Mouse (Mus musculus) myocyte (in vitro differentiated cells): ENCODE results near the gene Gm29427. TPM values are rescaled to one million over a fixed set of nuclear protein-coding genes. Genes with fewer than 3 reads are reported as not detected.

Experiments
- H3K27me3 ChIP-seq: one replicate; pipeline ENCODE4 v1.6.1; 2011; ENCODE audit not compliant: control insufficient read depth, insufficient read depth, insufficient read length
- H3K36me3 ChIP-seq: one replicate; pipeline ENCODE4 v1.6.1; 2011; ENCODE audit not compliant: control insufficient read depth, insufficient read depth
- H3K4me2 ChIP-seq: one replicate; pipeline ENCODE4 v1.6.1; 2011; ENCODE audit warnings: low read depth, control low read depth
- H3K4me3 ChIP-seq: one replicate; pipeline ENCODE4 v1.5.1; 2011; ENCODE audit warnings: mild to moderate bottlenecking, control low read depth, moderate library complexity
- H3K79me2 ChIP-seq: one replicate; pipeline ENCODE4 v1.6.1; 2011; ENCODE audit not compliant: control insufficient read depth, insufficient read depth
- H3ac ChIP-seq: one replicate; pipeline ENCODE4 v1.6.1; 2011; ENCODE audit not compliant: control insufficient read depth, insufficient read length
- CEBPB ChIP-seq: IDR thresholded peaks from 2 replicates; pipeline ENCODE4 v1.6.1; 2011; ENCODE audit warnings: mild to moderate bottlenecking, moderate library complexity; ENCODE audit not compliant: poor library complexity, insufficient read depth, severe bottlenecking
- E2F4 ChIP-seq: IDR thresholded peaks from one replicate; pipeline ENCODE4 v1.6.1; 2011; ENCODE audit warnings: mild to moderate bottlenecking, control low read depth, moderate library complexity; ENCODE audit not compliant: insufficient read depth
- MAX ChIP-seq: IDR thresholded peaks from one replicate; pipeline ENCODE4 v1.6.1; 2011; ENCODE audit warnings: low read depth, mild to moderate bottlenecking, control low read depth
- MYOD1 ChIP-seq, 3 experiments: IDR thresholded peaks; one replicate each; pipeline ENCODE4 v1.6.1; 2011; ENCODE audit warnings: control low read depth in 2 of 3, low read depth in 2 of 3, mild to moderate bottlenecking in 2 of 3, moderate library complexity in 1 of 3; ENCODE audit not compliant: insufficient read length in 2 of 3, control insufficient read depth in 1 of 3
- MYOG ChIP-seq, 3 experiments: IDR thresholded peaks; one replicate each; pipeline ENCODE4 v1.6.1; 2011; ENCODE audit warnings: control low read depth in 2 of 3, low read depth in 2 of 3, mild to moderate bottlenecking in 2 of 3; ENCODE audit not compliant: insufficient read length in 2 of 3, control insufficient read depth in 1 of 3, insufficient read depth in 1 of 3
- POLR2A ChIP-seq: IDR thresholded peaks from one replicate; pipeline ENCODE4 v1.6.1; 2011; ENCODE audit warnings: low read depth, mild to moderate bottlenecking, control low read depth, moderate library complexity; ENCODE audit not compliant: insufficient read length
- POLR2AphosphoS2 ChIP-seq: IDR thresholded peaks from one replicate; pipeline ENCODE4 v1.6.1; 2011; ENCODE audit warnings: low read depth, control low read depth; ENCODE audit not compliant: insufficient read length
- REST ChIP-seq: IDR thresholded peaks from one replicate; pipeline ENCODE4 v1.6.1; 2011; ENCODE audit warnings: mild to moderate bottlenecking, control low read depth, moderate library complexity; ENCODE audit not compliant: insufficient read depth, insufficient read length
- SRF ChIP-seq: IDR thresholded peaks from one replicate; pipeline ENCODE4 v1.6.1; 2011; ENCODE audit warnings: low read depth; ENCODE audit not compliant: control insufficient read depth, insufficient read length
- TCF12 ChIP-seq: IDR thresholded peaks from one replicate; pipeline ENCODE4 v1.6.1; 2011; ENCODE audit warnings: mild to moderate bottlenecking, control low read depth; ENCODE audit not compliant: poor library complexity, insufficient read depth, severe bottlenecking
- TCF3 ChIP-seq: IDR thresholded peaks from one replicate; pipeline ENCODE4 v1.6.1; 2011; ENCODE audit warnings: low read depth, control low read depth; ENCODE audit not compliant: insufficient read length
- USF1 ChIP-seq: IDR thresholded peaks from one replicate; pipeline ENCODE4 v1.6.1; 2011; ENCODE audit warnings: low read depth, mild to moderate bottlenecking, control low read depth, moderate library complexity
- polyA plus RNA-seq: library from polyadenylated mRNA; unstranded; fragments of >200 nt; fragmentation: generic; extraction: Trizol; gene quantifications from one replicate; pipeline ENCODE4 v1.2.1, GENCODE M21; 2012; ENCODE audit warnings: missing spikeins

Gm29427 gene
- polyA plus RNA-seq, 1 experiment = not detected

- Histone ChIP-seq H3K4me3 (peak overlapping the region; percentile 99), H3ac (peak overlapping the region; percentile 81), H3K79me2 (peaks cover 42% of the 10 kb centered on the region), H3K27me3 (no peaks in the 10 kb centered on the region), H3K36me3 (peaks cover 10% of the 10 kb centered on the region), H3K4me2 (peak overlapping the region; percentile 94)
- TF ChIP-seq E2F4 (no peak), TCF3 (no peak), MYOD1 (IDR thresholded peaks at IDR 0.05; ENCODE audit: control insufficient read depth in 1 of 3, insufficient read length in 2 of 3, low read depth in 2 of 3) (no peak), POLR2A (no peak), USF1 (no peak), REST (no peak), SRF (no peak), POLR2AphosphoS2 (no peak), CEBPB (no peak), MYOG (IDR thresholded peaks at IDR 0.05; ENCODE audit: control insufficient read depth in 1 of 3, insufficient read depth in 1 of 3, insufficient read length in 2 of 3, low read depth in 2 of 3) (no peak), TCF12 (no peak), MAX (no peak)
Measured at GRCm38 (mm10) chr1:130716218-130716512, 566 bp upstream of the Gm29427 start.

DNA sequence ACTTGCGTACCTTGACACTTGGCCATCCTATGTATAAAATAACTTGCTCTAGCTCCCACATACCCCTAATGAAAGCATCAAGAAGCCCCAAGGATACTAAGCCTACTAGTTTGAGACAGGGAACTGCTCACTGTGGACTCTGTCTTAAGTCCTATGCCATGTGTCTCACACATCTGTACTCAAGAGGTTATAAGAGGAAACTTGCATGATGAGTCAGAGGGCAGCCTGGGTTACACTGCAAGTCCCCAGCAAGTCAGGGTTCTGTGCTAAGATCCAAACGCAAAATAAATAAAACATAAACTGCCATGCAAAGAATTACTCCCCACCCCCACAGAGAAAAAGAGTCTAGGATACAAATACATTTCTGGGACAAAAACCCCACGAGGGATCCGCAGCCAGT lies 1.6 kb downstream of the Gm29427 start:
- Histone ChIP-seq H3K36me3 (peaks cover 4% of the 10 kb centered on the region), H3K27me3 (no peaks in the 10 kb centered on the region), H3K4me2 (no peak overlapping the region), H3K79me2 (peaks cover 22% of the 10 kb centered on the region), H3ac (no peak overlapping the region), H3K4me3 (no peak overlapping the region)
- TF ChIP-seq SRF = no peak
- no peak for TF ChIP-seq POLR2A
- no peak for TF ChIP-seq POLR2AphosphoS2

GRCm38 (mm10) chr1:130710283-130711080 lies 5.1 kb downstream of the Gm29427 start:
- no peak overlapping the region for H3K4me3 ChIP-seq
- no peaks in the 10 kb centered on the region for H3K27me3 ChIP-seq
- no peaks in the 10 kb centered on the region for H3K79me2 ChIP-seq
- no peak overlapping the region for H3K4me2 ChIP-seq
- peaks cover 6% of the 10 kb centered on the region for H3K36me3 ChIP-seq
- no peak overlapping the region for H3ac ChIP-seq
- no peak for TF ChIP-seq POLR2AphosphoS2
- no peak for TF ChIP-seq TCF3
- TF ChIP-seq MYOD1 (IDR thresholded peaks at IDR 0.05; ENCODE audit: control insufficient read depth in 1 of 3, insufficient read length in 2 of 3, low read depth in 2 of 3) = no peak
- TF ChIP-seq E2F4 = no peak
- TF ChIP-seq CEBPB = no peak
- no peak for TF ChIP-seq SRF
- no peak for TF ChIP-seq MYOG (IDR thresholded peaks at IDR 0.05; ENCODE audit: control insufficient read depth in 1 of 3, insufficient read depth in 1 of 3, insufficient read length in 2 of 3, low read depth in 2 of 3)
- TF ChIP-seq REST = no peak
- no peak for TF ChIP-seq USF1
- TF ChIP-seq POLR2A = no peak
- TF ChIP-seq MAX = no peak
- TF ChIP-seq TCF12 = no peak

- Histone ChIP-seq H3K27me3 (no peaks in the 10 kb centered on the region), H3K4me3 (no peak overlapping the region), H3K79me2 (no peaks in the 10 kb centered on the region), H3K36me3 (peaks cover 13% of the 10 kb centered on the region), H3K4me2 (no peak overlapping the region), H3ac (no peak overlapping the region)
- TF ChIP-seq MYOD1 (IDR thresholded peaks at IDR 0.05; ENCODE audit: control insufficient read depth in 1 of 3, insufficient read length in 2 of 3, low read depth in 2 of 3) (no peak), TCF12 (no peak), E2F4 (no peak)
Measured at GRCm38 (mm10) chr1:130703613-130704012, 12.0 kb downstream of the Gm29427 start.

DNA sequence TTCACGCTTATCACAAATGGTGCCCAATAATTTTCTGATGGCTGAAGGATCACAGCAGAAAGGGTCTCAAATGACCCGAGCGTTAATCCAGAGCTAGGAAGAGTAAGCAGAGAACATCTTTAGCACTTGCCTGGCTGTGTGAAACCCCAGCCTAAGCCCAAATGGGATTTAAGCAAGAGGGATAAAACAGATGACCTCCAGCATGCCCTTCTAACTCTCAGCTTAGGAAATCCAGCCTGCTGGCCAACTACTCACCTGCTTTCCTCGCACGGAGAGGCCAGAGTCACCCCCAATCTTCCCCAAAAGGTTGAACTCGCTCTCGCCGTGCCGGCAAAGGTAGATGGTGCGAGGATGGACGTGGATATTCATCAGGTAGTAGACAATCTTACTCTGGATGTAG lies 13.6 kb downstream of the Gm29427 start:
- H3K79me2 ChIP-seq = no peaks in the 10 kb centered on the region
- no peak overlapping the region for H3K4me2 ChIP-seq
- TF ChIP-seq MYOD1 (IDR thresholded peaks at IDR 0.05; ENCODE audit: control insufficient read depth in 1 of 3, insufficient read length in 2 of 3, low read depth in 2 of 3) = no peak
- TF ChIP-seq TCF3 = no peak
- no peak for TF ChIP-seq SRF
- H3ac ChIP-seq = no peak overlapping the region
- H3K4me3 ChIP-seq = no peak overlapping the region
- no peaks in the 10 kb centered on the region for H3K27me3 ChIP-seq
- H3K36me3 ChIP-seq = peaks cover 18% of the 10 kb centered on the region
